Mouse (Mus musculus): Measurements from ENCODE around the gene Ccdc71.

The Ccdc71 gene

DNA sequence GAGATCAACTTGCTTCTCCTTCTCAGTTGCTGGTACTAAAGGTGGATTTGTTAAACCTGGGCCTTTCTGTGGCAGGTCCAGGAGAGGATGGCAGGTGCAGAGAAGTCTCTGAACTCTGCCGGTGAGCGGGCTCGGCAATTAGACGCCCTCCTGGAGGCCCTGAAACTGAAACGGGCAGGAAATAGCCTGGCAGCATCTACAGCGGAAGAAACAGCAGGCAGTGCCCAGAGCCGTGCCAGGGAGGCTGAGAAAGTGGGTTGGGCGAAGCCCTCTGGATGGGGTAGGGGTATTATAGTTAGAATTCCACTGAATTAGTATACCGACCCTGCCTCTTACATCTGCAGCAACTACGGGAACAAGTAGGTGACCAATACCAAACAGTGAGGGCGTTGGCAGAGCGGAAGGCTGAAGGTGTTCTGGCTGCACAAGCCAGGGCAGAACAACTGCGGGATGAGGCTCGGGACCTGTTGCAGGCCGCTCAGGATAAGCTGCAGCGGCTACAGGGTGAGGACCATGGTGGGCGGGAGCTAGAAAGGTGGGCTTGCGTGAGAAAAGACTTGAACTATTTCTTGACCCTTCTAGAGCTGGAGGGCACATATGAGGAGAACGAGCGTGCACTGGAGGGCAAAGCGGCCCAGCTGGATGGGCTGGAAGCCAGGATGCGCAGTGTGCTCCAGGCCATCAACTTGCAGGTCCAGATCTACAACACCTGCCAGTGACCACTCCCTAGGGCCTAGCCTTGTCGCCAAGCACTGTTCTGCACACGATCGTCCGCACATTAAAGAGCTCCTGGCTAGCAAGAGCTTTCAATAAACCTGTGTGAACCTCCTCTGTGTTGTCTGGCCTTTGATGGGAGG is 29.6 kb downstream of the Ccdc71 start:
- DNase-seq (ENCODE audit: low spot score), result no peak

- DNase-seq (ENCODE audit: low spot score), result peak; percentile 99
Measured at GRCm38 (mm10) chr9:108490559-108491285, 30.4 kb downstream of the Ccdc71 start, which contains the start of gene Usp19. TSS of gene Usp19 (plus strand) at chr9:108490602.

- DNase-seq (ENCODE audit: low spot score), result no peak
Measured at GRCm38 (mm10) chr9:108491286-108491580, 30.9 kb downstream of the Ccdc71 start.

- no peak for DNase-seq (ENCODE audit: low spot score)
Measured at GRCm38 (mm10) chr9:108492043-108492750, 31.9 kb downstream of the Ccdc71 start.

- no peak for DNase-seq (ENCODE audit: low spot score)
Measured at GRCm38 (mm10) chr9:108493246-108493645, 32.9 kb downstream of the Ccdc71 start.

DNA sequence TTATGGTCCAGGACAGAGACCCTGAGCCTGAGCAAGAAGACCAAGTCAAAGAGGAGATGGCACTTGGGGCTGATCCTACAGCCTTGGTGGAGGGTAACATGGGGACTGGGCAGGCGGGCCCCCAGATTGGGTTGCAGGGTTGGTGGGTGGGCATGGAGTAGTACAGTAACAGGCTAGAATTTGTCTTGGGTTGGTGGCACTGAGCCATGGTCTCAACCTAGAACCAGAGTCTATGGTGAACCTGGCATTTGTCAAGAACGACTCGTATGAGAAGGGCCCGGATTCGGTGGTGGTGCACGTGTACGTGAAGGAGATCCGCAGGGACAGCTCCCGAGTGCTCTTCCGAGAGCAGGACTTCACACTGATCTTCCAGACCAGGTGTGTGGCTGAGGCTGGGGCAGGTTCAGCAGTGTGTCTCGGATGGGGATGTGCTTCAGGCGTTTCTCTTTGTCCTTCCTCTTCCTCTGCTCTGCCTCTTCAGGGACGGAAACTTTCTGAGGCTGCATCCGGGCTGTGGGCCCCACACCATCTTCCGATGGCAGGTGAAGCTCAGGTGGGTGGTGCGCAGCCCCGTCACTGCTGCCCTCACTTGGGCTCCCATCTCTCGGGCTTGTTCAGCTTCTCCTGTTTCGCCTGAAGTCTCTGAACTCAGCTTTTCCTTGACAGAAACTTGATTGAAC is 34.0 kb downstream of the Ccdc71 start:
- DNase-seq (ENCODE audit: low spot score), result no peak

GRCm38 (mm10) chr9:108494905-108495304 is 34.6 kb downstream of the Ccdc71 start:
- no peak for DNase-seq (ENCODE audit: low spot score)

DNA sequence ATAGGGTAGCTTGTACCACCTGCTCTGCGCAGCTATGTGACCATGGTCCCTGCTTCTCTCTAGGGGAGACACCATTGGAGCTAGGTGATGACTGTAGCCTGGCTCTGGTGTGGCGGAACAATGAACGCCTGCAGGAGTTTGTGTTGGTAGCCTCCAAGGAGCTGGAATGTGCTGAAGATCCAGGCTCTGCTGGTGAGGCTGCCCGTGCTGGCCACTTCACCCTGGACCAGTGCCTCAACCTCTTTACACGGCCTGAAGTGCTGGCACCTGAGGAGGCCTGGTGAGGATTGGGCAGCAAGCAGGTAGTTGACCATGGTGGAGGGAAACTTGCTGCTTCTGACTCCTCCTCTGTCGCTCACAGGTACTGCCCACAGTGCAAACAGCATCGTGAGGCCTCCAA is 38.9 kb downstream of the Ccdc71 start:
- DNase-seq (ENCODE audit: low spot score), result no peak

- DNase-seq (ENCODE audit: low spot score), result no peak
Measured at GRCm38 (mm10) chr9:108499943-108500342, 39.6 kb downstream of the Ccdc71 start.

- DNase-seq (ENCODE audit: low spot score), result no peak
Measured at GRCm38 (mm10) chr9:108506901-108507300, 46.6 kb downstream of the Ccdc71 start.

- DNase-seq (ENCODE audit: low spot score), result peak; percentile 98
Measured at GRCm38 (mm10) chr9:108507619-108508434, 47.5 kb downstream of the Ccdc71 start, which contains the start of gene Qars. TSS of gene Qars (plus strand) at chr9:108507706.

GRCm38 (mm10) chr9:108508776-108509175 is 48.4 kb downstream of the Ccdc71 start:
- no peak for DNase-seq (ENCODE audit: low spot score)

All from embryo, embryonic 10 days (tissue).